Mouse (Mus musculus) lung, postnatal 0 days (tissue): ENCODE measurements around the gene Pcid2.

Source experiments
- CTCF ChIP-seq: IDR thresholded peaks from 2 replicates; pipeline ENCODE4 v1.5.1; 2016; ENCODE audit warnings: antibody characterized with exemption, mild to moderate bottlenecking
- EP300 ChIP-seq: IDR thresholded peaks from 2 replicates; pipeline ENCODE4 v1.6.1; 2016; ENCODE audit warnings: antibody characterized with exemption, mild to moderate bottlenecking, control low read depth

DNA sequence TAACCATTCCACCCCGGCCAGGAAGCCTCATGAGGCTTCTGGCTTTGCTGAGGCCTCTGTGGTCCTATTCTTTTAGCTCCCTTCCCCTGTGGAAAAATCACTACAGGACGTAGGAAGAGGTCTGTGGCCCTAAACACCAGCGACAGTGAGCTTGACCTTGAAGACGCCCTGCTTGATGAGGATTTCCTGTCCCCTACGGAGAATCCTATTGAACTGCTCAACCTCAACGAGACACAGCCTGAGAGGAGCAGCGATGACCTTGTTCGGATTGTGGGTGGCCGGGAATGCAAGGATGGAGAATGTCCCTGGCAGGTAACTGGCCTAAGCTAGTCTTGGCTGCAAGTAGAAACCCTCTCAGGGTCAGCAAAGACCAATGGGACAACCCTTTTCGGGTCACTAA, 54.7 kb downstream of the Pcid2 start:
- TF ChIP-seq CTCF (no peak), EP300 (no peak)
